8 mouse cellular contexts compared by ENCODE assay signal in genomic region chrX:167233104-167233687, GRCm38 (mm10). TPM values are rescaled to one million over a fixed set of nuclear protein-coding genes. Genes with fewer than 3 reads are reported as not detected.
A peak's percentile ranks its signal among the peaks of the same experiment; 100 is the strongest.
DNase-seq lines count a peak whose midpoint lies in the region; ATAC-seq and TF ChIP-seq lines count a peak whose summit lies in the region.

No protein-coding gene starts in this region.

- no peak overlapping the region for H3K4me3 ChIP-seq in forebrain, embryonic 16.5 days (replicated peaks; ENCODE audit: low read length)
- no peak overlapping the region for H3K4me3 ChIP-seq in hindbrain, postnatal 0 days (ENCODE audit: low read length)
- no peak overlapping the region for H3K4me3 ChIP-seq in midbrain, embryonic 11.5 days (ENCODE audit: low read depth, low read length)

- peaks cover 3% of the 10 kb centered on the region; the same call in 1 of the 2 replicates for H3K4me1 ChIP-seq in forebrain, embryonic 16.5 days (replicated peaks; ENCODE audit: control insufficient read depth, insufficient read depth, low read length)
- no peaks in the 10 kb centered on the region for H3K4me1 ChIP-seq in hindbrain, postnatal 0 days (ENCODE audit: insufficient read depth, low read length)
- H3K4me1 ChIP-seq in midbrain, embryonic 11.5 days (ENCODE audit: control insufficient read depth, insufficient read depth, low read length), result no peaks in the 10 kb centered on the region

- no peak overlapping the region for H3K27ac ChIP-seq in forebrain, embryonic 16.5 days (ENCODE audit: low read length)
- H3K27ac ChIP-seq in hindbrain, postnatal 0 days, result no peak overlapping the region
- H3K27ac ChIP-seq in midbrain, embryonic 11.5 days (ENCODE audit: low read depth, low read length), result no peak overlapping the region

- H3K27me3 ChIP-seq in forebrain, embryonic 16.5 days (replicated peaks; ENCODE audit: control insufficient read depth, insufficient read depth, low read length), result no peaks in the 10 kb centered on the region
- H3K27me3 ChIP-seq in hindbrain, postnatal 0 days (ENCODE audit: insufficient read depth, low read length), result no peaks in the 10 kb centered on the region
- peaks cover 2% of the 10 kb centered on the region; the same call in 1 of the 2 replicates for H3K27me3 ChIP-seq in midbrain, embryonic 11.5 days (ENCODE audit: control insufficient read depth, insufficient read depth, low read length)

- H3K9me3 ChIP-seq in forebrain, embryonic 16.5 days (ENCODE audit: control insufficient read depth, low read length), result no peaks in the 10 kb centered on the region
- no peaks in the 10 kb centered on the region for H3K9me3 ChIP-seq in hindbrain, postnatal 0 days (ENCODE audit: low read length)
- H3K9me3 ChIP-seq in midbrain, embryonic 11.5 days (ENCODE audit: control insufficient read depth, low read length), result no peaks in the 10 kb centered on the region

- 26% methylated on average over 9 of the region's 9 CpGs for WGBS in forebrain, embryonic 16.5 days
- WGBS in hindbrain, postnatal 0 days, result 34% methylated on average over 9 of the region's 9 CpGs
- WGBS in midbrain, embryonic 11.5 days, result 35% methylated on average over 9 of the region's 9 CpGs

- intact Hi-C loops in left cerebral cortex, postnatal 25 days (cut with DNase I), result loop anchor here (1.0 to 10.0 kb wide), 3 partner anchors 572 to 1066 kb away; partner anchors contain the start of genes Ofd1 and Trappc2

- TF ChIP-seq CTCF in hindbrain, postnatal 0 days (IDR thresholded peaks at IDR 0.05; ENCODE audit: low read depth), result peak; percentile 80

- H3K4me2 ChIP-seq in forebrain, embryonic 16.5 days (ENCODE audit: low read length), result no peak overlapping the region; the same call in 1 of the 2 replicates
- H3K4me2 ChIP-seq in hindbrain, postnatal 0 days (ENCODE audit: low read depth, low read length), result no peak overlapping the region
- H3K4me2 ChIP-seq in midbrain, embryonic 11.5 days, result no peak overlapping the region

- no peak overlapping the region for H3K9ac ChIP-seq in forebrain, embryonic 16.5 days (replicated peaks; ENCODE audit: low read depth, low read length)
- H3K9ac ChIP-seq in hindbrain, postnatal 0 days (replicated peaks; ENCODE audit: low read length), result no peak overlapping the region
- no peak overlapping the region for H3K9ac ChIP-seq in midbrain, embryonic 11.5 days (ENCODE audit: low read length)

- peak; percentile 85 for ATAC-seq in forebrain, embryonic 16.5 days
- peak; percentile 81 for ATAC-seq in hindbrain, postnatal 0 days
- peak; percentile 73; the same call in 1 of the 2 replicates for ATAC-seq in midbrain, embryonic 11.5 days (ENCODE audit: low FRiP score)

- H3K36me3 ChIP-seq in forebrain, embryonic 16.5 days (ENCODE audit: control insufficient read depth, insufficient read depth), result no peaks in the 10 kb centered on the region
- H3K36me3 ChIP-seq in hindbrain, postnatal 0 days (ENCODE audit: insufficient read depth, low read length), result no peaks in the 10 kb centered on the region
- H3K36me3 ChIP-seq in midbrain, embryonic 11.5 days (ENCODE audit: control insufficient read depth, insufficient read depth, low read length), result no peaks in the 10 kb centered on the region

- peak; percentile 67 to 79 for DNase-seq in left cerebral cortex, adult 18-20 months (ENCODE audit: low spot score in 2 of 2)
- no peak for DNase-seq in left cerebral cortex, adult 8-10 months (ENCODE audit: low spot score in 2 of 2)
- DNase-seq in cerebellum, adult 18-20 months, result peak; percentile 59 to 74
- DNase-seq in hindbrain, postnatal 0 days (ENCODE audit: low spot score), result peak; percentile 84
- DNase-seq in left cerebral cortex, postnatal 25 days (ENCODE audit: low spot score in 2 of 2), result peak; percentile 74
- DNase-seq in midbrain, embryonic 11.5 days (ENCODE audit: low spot score, missing footprints), result peak; percentile 96
- DNase-seq in spleen, postnatal 4 days (ENCODE audit: low spot score in 2 of 2), result peak; percentile 62 to 82

RNA-seq across cellular contexts. Expression of gene Tmsb4x, which starts 24.1 kb away (rescaled TPM):
- total RNA-seq in left cerebral cortex, adult 18-20 months (2021), result 100 to 1,000 TPM; 959 to 978 TPM
- total RNA-seq in left cerebral cortex, adult 8-10 months (2022), result 1,000 to 10,000 TPM; 1,163 to 1,347 (median 1,209) TPM
- polyA plus RNA-seq in forebrain, embryonic 16.5 days (2015; fragmentation: Nextera tagmentation; extraction: Ambion mirVana), result 6,382 and 7,459 TPM in 2 replicates
- 879 and 1,090 TPM in 2 replicates for total RNA-seq in hindbrain, postnatal 0 days (2014; rRNA removed)
- 4,785 and 5,074 TPM in 2 replicates for polyA plus RNA-seq in hindbrain, postnatal 0 days (2015; fragmentation: Nextera tagmentation; extraction: Ambion mirVana)
- 1,000 to 10,000 TPM in 1 of 2 experiments, 100 to 1,000 TPM in 1; 958 to 1,007 TPM for total RNA-seq in left cerebral cortex, postnatal 25 days (2021)
- 5,801 and 6,146 TPM in 2 replicates for polyA plus RNA-seq in midbrain, embryonic 11.5 days (2014; fragmentation: Nextera tagmentation; extraction: Ambion mirVana)

RNA-seq across cellular contexts. Expression of gene Tlr8, which starts 30.9 kb away (rescaled TPM):
- total RNA-seq in left cerebral cortex, adult 18-20 months (2021), result under 1 TPM; 0.21 to 0.54 TPM
- total RNA-seq in left cerebral cortex, adult 8-10 months (2022), result under 1 TPM; 0.11 to 0.34 (median 0.24) TPM
- polyA plus RNA-seq in forebrain, embryonic 16.5 days (2015; fragmentation: Nextera tagmentation; extraction: Ambion mirVana), result 0.10 TPM in 1 of 2 replicates, not detected in the other
- 0.26 and 0.40 TPM in 2 replicates for total RNA-seq in hindbrain, postnatal 0 days (2014; rRNA removed)
- polyA plus RNA-seq in hindbrain, postnatal 0 days (2015; fragmentation: Nextera tagmentation; extraction: Ambion mirVana), result 0.10 and 0.28 TPM in 2 replicates
- under 1 TPM; 0.14 to 0.37 TPM for total RNA-seq in left cerebral cortex, postnatal 25 days (2021)
- polyA plus RNA-seq in midbrain, embryonic 11.5 days (2014; fragmentation: Nextera tagmentation; extraction: Ambion mirVana), result 0.14 TPM in 1 of 2 replicates, not detected in the other

Comparison
In these comparisons a context has a peak if more than half of its experiments do, and no peak if none do; other contexts are left out.
1. DNase-seq: peak in left cerebral cortex, adult 18-20 months (2 of 2), cerebellum, adult 18-20 months (2 of 2), hindbrain, postnatal 0 days (single experiment), left cerebral cortex, postnatal 25 days (2 of 2), midbrain, embryonic 11.5 days (single experiment) and spleen, postnatal 4 days (2 of 2); none in left cerebral cortex, adult 8-10 months (0 of 2).
2. Peak in every context shown above with its lines, with median percentiles within 50 percentile points of each other: ATAC-seq.